Mouse (Mus musculus): Measurements from ENCODE around the gene Wdr5b. TPM values are rescaled to one million over a fixed set of nuclear protein-coding genes. Genes with fewer than 3 reads are reported as not detected.

Wdr5b gene
- polyA plus RNA-seq, 1 experiment from 2014 or later, result 5.9 TPM

DNA sequence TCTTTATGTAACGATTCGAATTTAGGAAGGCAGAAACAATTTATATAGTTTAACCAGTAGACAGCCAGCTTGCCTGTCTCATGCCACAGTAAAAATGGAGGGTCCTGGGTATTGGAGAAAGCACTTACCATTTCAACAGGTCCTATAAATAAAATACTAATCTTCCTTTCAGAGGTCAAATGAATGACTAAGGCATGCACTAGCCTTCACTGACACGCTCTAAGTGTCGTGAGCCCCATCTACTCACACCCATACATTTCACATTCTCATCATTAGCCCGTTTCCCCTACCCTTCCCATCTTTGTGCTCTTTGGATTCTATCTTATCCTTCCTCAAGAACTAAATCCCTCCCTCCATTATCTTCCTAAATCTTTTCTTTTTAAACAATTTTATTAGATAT lies 23.9 kb downstream of the Wdr5b start:
- no peak overlapping the region for H3K9ac ChIP-seq (ENCODE audit: low read depth, low read length)
- no peak for ATAC-seq
- no peaks in the 10 kb centered on the region for H3K36me3 ChIP-seq (ENCODE audit: control insufficient read depth, insufficient read depth, low read length)
- H3K27me3 ChIP-seq (replicated peaks; ENCODE audit: control insufficient read depth, insufficient read depth, low read length), result no peaks in the 10 kb centered on the region
- no peak overlapping the region for H3K4me2 ChIP-seq (ENCODE audit: low read depth, low read length)
- H3K27ac ChIP-seq (ENCODE audit: low read length), result no peak overlapping the region
- WGBS, result 84% methylated on average over 5 of the region's 5 CpGs
- H3K9me3 ChIP-seq (ENCODE audit: control insufficient read depth, low read length), result no peaks in the 10 kb centered on the region
- no peak overlapping the region for H3K4me3 ChIP-seq (ENCODE audit: low read length)
- H3K4me1 ChIP-seq (ENCODE audit: control insufficient read depth, insufficient read depth, low read length), result peaks cover 17% of the 10 kb centered on the region

DNA sequence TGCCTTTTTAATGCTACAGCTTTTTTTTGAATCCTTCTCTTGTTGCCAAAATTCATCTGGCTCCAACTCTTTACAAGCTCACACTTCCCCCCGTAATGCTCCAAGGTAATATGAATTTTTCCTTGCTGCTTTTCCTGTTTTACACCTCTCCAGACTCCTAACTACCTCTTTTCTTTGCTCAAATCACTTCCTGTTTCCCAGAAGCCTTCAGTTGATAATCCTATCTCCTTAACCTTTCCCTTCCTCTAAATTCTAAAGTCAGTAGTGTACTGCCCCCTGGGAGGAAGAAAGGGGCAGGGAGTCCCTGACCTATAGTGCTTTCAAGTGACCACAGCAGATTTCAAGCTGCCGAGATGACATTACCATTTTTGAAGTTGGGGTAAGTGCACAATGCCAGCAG lies 26.7 kb downstream of the Wdr5b start:
- H3K27me3 ChIP-seq (replicated peaks; ENCODE audit: control insufficient read depth, insufficient read depth, low read length), result no peaks in the 10 kb centered on the region
- no peaks in the 10 kb centered on the region for H3K9me3 ChIP-seq (ENCODE audit: control insufficient read depth, low read length)
- 71% methylated on average over 2 of the region's 2 CpGs for WGBS
- no peak for ATAC-seq
- H3K9ac ChIP-seq (ENCODE audit: low read depth, low read length), result no peak overlapping the region
- H3K27ac ChIP-seq (ENCODE audit: low read length), result no peak overlapping the region
- peaks cover 17% of the 10 kb centered on the region for H3K4me1 ChIP-seq (ENCODE audit: control insufficient read depth, insufficient read depth, low read length)
- H3K4me3 ChIP-seq (ENCODE audit: low read length), result no peak overlapping the region
- H3K4me2 ChIP-seq (ENCODE audit: low read depth, low read length), result no peak overlapping the region
- H3K36me3 ChIP-seq (ENCODE audit: control insufficient read depth, insufficient read depth, low read length), result no peaks in the 10 kb centered on the region

DNA sequence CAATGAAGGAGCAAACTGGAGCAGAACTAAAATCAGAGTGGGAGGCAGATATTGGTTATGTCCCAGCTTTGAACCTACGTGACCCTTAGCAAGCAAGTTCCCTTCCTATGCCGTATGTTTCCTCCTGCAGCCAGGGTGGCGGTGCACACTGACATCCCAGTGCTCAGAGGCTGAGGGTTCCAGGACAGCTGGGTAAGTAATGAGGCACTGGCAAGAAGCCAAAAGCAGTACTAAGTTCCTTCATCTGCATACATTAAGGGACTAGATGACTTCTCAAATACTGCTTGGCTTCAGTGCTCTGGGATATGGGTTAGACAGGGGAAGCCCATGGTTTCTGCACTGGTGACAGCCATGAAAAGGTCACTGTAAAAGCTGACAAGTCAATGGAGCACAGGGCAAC lies 27.4 kb downstream of the Wdr5b start:
- Histone ChIP-seq H3K27me3 (replicated peaks; ENCODE audit: control insufficient read depth, insufficient read depth, low read length) (no peaks in the 10 kb centered on the region), H3K27ac (ENCODE audit: low read length) (peak overlapping the region; percentile 37; the same call in 1 of the 2 replicates), H3K4me2 (ENCODE audit: low read depth, low read length) (no peak overlapping the region), H3K4me3 (ENCODE audit: low read length) (no peak overlapping the region), H3K4me1 (ENCODE audit: control insufficient read depth, insufficient read depth, low read length) (peaks cover 17% of the 10 kb centered on the region), H3K36me3 (ENCODE audit: control insufficient read depth, insufficient read depth, low read length) (no peaks in the 10 kb centered on the region), H3K9ac (ENCODE audit: low read depth, low read length) (0 out of 2 replicates have a peak overlapping the region, but pooled peaks have one; percentile 14), H3K9me3 (ENCODE audit: control insufficient read depth, low read length) (no peaks in the 10 kb centered on the region)
- no peak for ATAC-seq
- 58% methylated on average over 3 of the region's 3 CpGs for WGBS

DNA sequence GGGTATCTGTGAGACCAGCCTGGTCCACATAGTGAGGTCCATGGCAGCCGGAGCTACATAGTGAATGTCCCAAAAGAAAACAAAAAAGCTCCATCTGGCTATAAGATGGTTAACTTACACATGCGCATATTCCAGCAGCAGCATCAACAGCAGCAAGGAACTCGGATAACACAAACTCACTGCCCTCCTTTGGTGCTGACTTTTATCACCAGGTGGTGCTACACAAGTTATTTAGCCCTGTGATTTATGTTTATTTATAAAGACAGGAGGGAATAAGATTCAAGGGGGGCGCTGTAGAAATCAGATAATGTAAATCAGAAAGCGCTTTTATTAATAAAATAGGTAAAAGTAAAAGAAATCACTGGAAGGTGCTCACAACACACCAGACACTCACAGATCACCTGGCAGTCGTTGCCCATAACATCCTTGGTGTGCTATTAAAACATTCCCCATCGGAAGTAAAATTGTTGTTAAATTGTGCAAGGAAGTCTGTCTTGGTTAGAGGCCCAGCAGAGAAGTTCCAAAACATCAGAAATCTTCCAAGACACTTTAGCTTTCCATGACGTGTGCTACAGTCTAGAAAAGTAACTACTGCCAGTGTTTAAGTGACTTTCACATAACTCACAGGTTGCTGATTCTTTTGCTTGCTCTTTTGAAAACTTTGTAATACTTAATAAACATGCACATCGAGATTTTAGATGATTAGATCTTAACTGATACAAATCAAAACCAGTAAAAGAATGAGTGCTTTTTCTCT lies 29.0 kb downstream of the Wdr5b start:
- Histone ChIP-seq H3K4me1 (ENCODE audit: control insufficient read depth, insufficient read depth, low read length) (peaks cover 17% of the 10 kb centered on the region), H3K4me3 (ENCODE audit: low read length) (peak overlapping the region; percentile 64), H3K27me3 (replicated peaks; ENCODE audit: control insufficient read depth, insufficient read depth, low read length) (no peaks in the 10 kb centered on the region), H3K9ac (ENCODE audit: low read depth, low read length) (no peak overlapping the region), H3K9me3 (ENCODE audit: control insufficient read depth, low read length) (no peaks in the 10 kb centered on the region), H3K36me3 (ENCODE audit: control insufficient read depth, insufficient read depth, low read length) (no peaks in the 10 kb centered on the region), H3K4me2 (ENCODE audit: low read depth, low read length) (peak overlapping the region; percentile 59), H3K27ac (ENCODE audit: low read length) (no peak overlapping the region)
- ATAC-seq, result no peak
- 23% methylated on average over 9 of the region's 9 CpGs for WGBS

DNA sequence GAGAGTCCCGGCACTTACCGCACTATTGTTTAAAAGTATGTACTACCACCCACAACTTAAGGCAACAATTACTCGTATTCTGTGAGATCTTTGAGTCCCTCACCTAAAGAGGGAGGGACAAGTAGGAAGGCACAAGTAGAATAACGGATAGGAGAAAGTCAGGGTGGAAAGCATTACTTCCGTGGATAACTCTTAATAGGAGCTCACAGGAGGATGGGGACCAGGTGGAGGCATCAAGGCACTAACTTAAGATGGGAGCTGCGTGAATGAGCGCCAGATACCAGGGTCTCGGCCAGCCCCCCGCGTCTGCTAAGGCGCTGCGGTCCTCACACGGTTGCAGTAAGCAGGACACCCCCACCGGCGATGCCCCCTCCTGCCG lies 30.1 kb downstream of the Wdr5b start:
- peak overlapping the region; percentile 59 for H3K4me2 ChIP-seq (ENCODE audit: low read depth, low read length)
- no peaks in the 10 kb centered on the region for H3K27me3 ChIP-seq (replicated peaks; ENCODE audit: control insufficient read depth, insufficient read depth, low read length)
- no peaks in the 10 kb centered on the region for H3K9me3 ChIP-seq (ENCODE audit: control insufficient read depth, low read length)
- no peak; the same call in 1 of the 2 replicates for ATAC-seq
- WGBS, result under 1% methylated on average over 16 of the region's 16 CpGs
- H3K4me1 ChIP-seq (ENCODE audit: control insufficient read depth, insufficient read depth, low read length), result peaks cover 14% of the 10 kb centered on the region
- peak overlapping the region; percentile 64 for H3K4me3 ChIP-seq (ENCODE audit: low read length)
- H3K27ac ChIP-seq (ENCODE audit: low read length), result peak overlapping the region; percentile 99
- H3K9ac ChIP-seq (ENCODE audit: low read depth, low read length), result peak overlapping the region; percentile 91
- H3K36me3 ChIP-seq (ENCODE audit: control insufficient read depth, insufficient read depth, low read length), result no peaks in the 10 kb centered on the region

DNA sequence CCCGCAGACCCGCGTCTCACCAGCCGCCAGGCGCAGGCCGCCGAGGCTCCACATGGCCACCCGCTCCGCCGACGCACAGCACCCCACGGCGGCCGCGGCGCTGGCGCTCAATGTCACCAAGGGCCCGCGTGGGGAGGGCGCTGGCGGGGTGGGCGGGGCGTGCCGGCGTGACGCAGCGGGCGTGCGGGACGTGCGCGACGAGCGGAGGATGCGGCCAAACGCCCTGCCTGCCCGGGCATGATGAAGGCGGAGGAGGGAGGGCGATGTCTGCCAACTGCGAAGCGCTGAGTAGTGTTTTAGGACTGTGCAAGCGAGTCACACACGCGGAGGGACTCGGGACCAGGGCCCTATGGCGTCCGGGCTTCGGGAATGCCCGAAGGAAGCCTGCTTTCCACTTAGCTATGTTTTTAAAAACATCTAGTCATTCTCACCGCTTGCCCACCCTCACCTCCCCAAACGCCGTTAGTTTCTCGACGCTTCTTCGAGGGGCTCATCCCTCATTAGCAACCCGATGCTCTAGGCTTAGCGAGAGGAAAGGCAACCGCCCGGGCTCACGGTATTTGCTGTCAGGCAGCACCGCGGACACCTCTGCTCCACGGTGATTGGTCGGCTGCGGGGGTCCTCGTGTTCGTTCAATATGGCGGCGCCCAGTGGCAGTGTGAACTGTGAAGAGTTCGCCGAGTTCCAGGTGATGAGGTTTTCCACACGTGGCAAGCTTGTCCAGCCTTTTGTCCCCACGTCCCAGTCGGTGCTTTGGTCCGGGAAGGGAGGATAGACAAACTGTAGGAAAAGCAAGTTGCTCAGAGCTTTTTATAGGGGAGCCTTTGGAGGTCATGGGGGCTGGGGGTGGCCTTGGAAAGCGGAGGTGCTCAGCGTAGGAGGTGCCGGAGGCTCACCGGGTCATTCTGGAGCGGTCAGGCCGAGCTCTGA lies 30.7 kb downstream of the Wdr5b start, which contains the start of the genes Fam162a and Ccdc58:
Gene Fam162a (minus strand): TSS at position 145 of the 930 bp plus-strand sequence.
Gene Ccdc58 (plus strand): TSS at position 236 of the 930 bp plus-strand sequence.
- peak; percentile 93 for ATAC-seq
- WGBS, result under 1% methylated on average over 81 of the region's 81 CpGs

DNA sequence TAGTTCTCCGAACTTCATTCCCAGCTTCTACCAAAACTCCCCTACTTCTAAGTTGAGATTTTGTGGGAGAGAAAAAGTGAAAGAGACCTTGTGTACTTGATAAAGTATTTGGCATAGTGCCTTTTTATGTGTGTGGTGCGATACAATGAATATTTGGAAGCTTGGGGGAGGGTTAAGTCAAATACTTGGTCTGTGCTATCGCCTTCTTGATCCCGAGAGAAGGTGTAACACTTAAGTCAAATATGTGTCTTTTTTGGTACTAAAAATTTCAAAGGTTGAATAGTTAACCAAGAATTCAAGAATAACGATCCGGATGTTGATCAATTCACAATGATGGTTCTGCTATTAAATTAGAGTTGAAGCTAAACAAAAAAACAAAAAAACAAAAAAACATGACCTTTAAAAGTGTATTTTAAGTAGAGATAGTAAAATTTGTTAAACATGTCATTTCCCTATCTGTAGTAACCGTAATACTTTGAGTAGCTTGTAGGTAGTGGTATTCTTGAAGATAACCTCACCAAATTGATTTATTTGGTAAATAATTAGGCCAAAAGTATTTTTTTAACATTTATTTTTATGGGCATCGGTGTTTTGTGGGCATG lies 31.5 kb downstream of the Wdr5b start:
- ATAC-seq, result no peak
- H3K27me3 ChIP-seq (replicated peaks; ENCODE audit: control insufficient read depth, insufficient read depth, low read length), result no peaks in the 10 kb centered on the region
- H3K4me3 ChIP-seq (ENCODE audit: low read length), result peak overlapping the region; percentile 64
- peaks cover 10% of the 10 kb centered on the region for H3K4me1 ChIP-seq (ENCODE audit: control insufficient read depth, insufficient read depth, low read length)
- H3K4me2 ChIP-seq (ENCODE audit: low read depth, low read length), result peak overlapping the region; percentile 59
- H3K9me3 ChIP-seq (ENCODE audit: control insufficient read depth, low read length), result no peaks in the 10 kb centered on the region
- WGBS, result 27% methylated on average over 8 of the region's 8 CpGs
- H3K9ac ChIP-seq (ENCODE audit: low read depth, low read length), result peak overlapping the region; percentile 91
- peak overlapping the region; percentile 99 for H3K27ac ChIP-seq (ENCODE audit: low read length)
- H3K36me3 ChIP-seq (ENCODE audit: control insufficient read depth, insufficient read depth, low read length), result no peaks in the 10 kb centered on the region

More for the DNA sequence above, 30.7 kb downstream of the Wdr5b start, which contains the start of the genes Fam162a and Ccdc58:
- Histone ChIP-seq H3K4me1 (ENCODE audit: control insufficient read depth, insufficient read depth, low read length) (peaks cover 14% of the 10 kb centered on the region), H3K4me2 (ENCODE audit: low read depth, low read length) (peak within 1 kb of the TSS; percentile 59), H3K27ac (ENCODE audit: low read length) (peak within 1 kb of the TSS; percentile 99), H3K36me3 (ENCODE audit: control insufficient read depth, insufficient read depth, low read length) (no peaks in the 10 kb centered on the region), H3K9me3 (ENCODE audit: control insufficient read depth, low read length) (no peaks in the 10 kb centered on the region), H3K9ac (ENCODE audit: low read depth, low read length) (peak within 1 kb of the TSS; percentile 91), H3K4me3 (ENCODE audit: low read length) (peak within 1 kb of the TSS; percentile 64), H3K27me3 (replicated peaks; ENCODE audit: control insufficient read depth, insufficient read depth, low read length) (no peaks in the 10 kb centered on the region)

DNA sequence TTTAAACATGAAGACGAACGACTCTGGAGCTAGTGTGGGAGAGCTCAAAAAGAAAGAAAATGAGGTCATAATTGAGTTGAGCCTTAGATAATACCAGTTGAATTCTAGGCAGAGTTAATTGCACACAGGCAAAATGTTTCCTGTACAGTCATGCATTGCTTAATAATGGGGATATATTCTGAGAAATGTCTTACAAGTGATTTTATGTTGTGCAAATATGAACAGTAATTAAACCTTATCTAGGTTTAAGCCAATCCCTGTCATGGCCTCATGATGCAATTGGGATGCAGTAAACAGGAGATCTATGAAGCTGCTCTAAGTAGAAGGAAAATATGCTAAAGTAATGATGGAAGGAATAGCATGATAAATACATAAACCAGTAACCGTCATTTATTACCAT lies 33.8 kb downstream of the Wdr5b start:
- ATAC-seq, result no peak
- H3K4me1 ChIP-seq (ENCODE audit: control insufficient read depth, insufficient read depth, low read length), result peaks cover 2% of the 10 kb centered on the region; the same call in 1 of the 2 replicates
- H3K27me3 ChIP-seq (replicated peaks; ENCODE audit: control insufficient read depth, insufficient read depth, low read length), result no peaks in the 10 kb centered on the region
- no peak overlapping the region for H3K4me3 ChIP-seq (ENCODE audit: low read length)
- WGBS, result 78% methylated on average over 3 of the region's 3 CpGs
- no peak overlapping the region for H3K9ac ChIP-seq (ENCODE audit: low read depth, low read length)
- no peaks in the 10 kb centered on the region for H3K36me3 ChIP-seq (ENCODE audit: control insufficient read depth, insufficient read depth, low read length)
- peak overlapping the region; percentile 60; the same call in 1 of the 2 replicates for H3K27ac ChIP-seq (ENCODE audit: low read length)
- H3K9me3 ChIP-seq (ENCODE audit: control insufficient read depth, low read length), result no peaks in the 10 kb centered on the region
- H3K4me2 ChIP-seq (ENCODE audit: low read depth, low read length), result no peak overlapping the region

DNA sequence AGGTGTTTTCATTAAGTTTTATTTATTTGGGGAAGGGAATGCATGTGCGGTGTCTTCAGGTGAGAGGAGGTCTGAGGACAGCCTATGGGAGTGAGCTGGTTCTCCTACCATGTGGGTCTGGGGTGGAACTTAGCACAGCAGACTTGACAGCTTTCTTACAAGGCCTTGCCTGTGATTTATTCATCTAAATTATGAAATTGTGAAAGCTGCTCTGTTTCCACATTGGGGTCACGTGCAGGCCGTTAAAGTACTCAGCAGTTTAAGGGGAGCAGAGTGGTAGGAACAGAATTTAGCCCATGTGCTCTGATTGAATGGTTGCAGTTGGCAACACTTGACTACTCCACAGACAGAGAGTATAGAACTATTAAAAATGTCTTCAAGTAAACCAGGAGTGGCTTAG lies 38.9 kb downstream of the Wdr5b start:
- H3K4me3 ChIP-seq (ENCODE audit: low read length), result no peak overlapping the region
- no peak overlapping the region for H3K9ac ChIP-seq (ENCODE audit: low read depth, low read length)
- no peak for ATAC-seq
- H3K4me2 ChIP-seq (ENCODE audit: low read depth, low read length), result no peak overlapping the region
- H3K4me1 ChIP-seq (ENCODE audit: control insufficient read depth, insufficient read depth, low read length), result no peaks in the 10 kb centered on the region
- 97% methylated on average over 3 of the region's 3 CpGs for WGBS
- no peak overlapping the region for H3K27ac ChIP-seq (ENCODE audit: low read length)
- 0 out of 2 replicates have a peak, but pooled peaks cover 3% of the 10 kb centered on the region for H3K36me3 ChIP-seq (ENCODE audit: control insufficient read depth, insufficient read depth, low read length)
- no peaks in the 10 kb centered on the region for H3K9me3 ChIP-seq (ENCODE audit: control insufficient read depth, low read length)
- no peaks in the 10 kb centered on the region for H3K27me3 ChIP-seq (replicated peaks; ENCODE audit: control insufficient read depth, insufficient read depth, low read length)
